ENCODE assay signal across 8 mouse cellular contexts in the genomic region with DNA sequence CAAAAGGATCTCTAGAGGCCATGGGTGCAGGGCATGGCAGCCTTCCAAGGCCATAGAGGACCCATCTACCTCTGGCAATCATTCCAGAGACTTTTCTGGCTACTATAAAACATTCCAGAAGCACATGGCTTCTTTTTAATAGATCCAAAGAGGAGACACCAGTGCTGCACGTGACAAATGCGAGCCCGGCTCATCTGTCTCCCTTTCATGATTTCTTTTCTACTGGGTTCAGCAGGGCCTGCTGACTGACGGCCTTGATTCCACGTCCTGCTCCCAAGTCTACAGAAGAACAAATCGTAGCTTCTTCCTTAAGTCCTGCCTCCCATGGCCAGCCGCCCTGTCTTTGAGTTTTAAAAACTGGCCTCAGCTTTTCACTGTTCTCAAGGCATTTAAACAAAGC. TPM values are rescaled to one million over a fixed set of nuclear protein-coding genes. Genes with fewer than 3 reads are reported as not detected.
DNase-seq lines count a peak whose midpoint lies in the region; ATAC-seq lines count a peak whose summit lies in the region.

No protein-coding gene starts in this region.

- no peaks in the 10 kb centered on the region for H3K36me3 ChIP-seq in heart, embryonic 13.5 days
- H3K36me3 ChIP-seq in limb, embryonic 15.5 days: no peaks in the 10 kb centered on the region

- peak overlapping the region; percentile 98; the same call in 1 of the 2 replicates for H3K27ac ChIP-seq in heart, embryonic 13.5 days (replicated peaks)
- H3K27ac ChIP-seq in limb, embryonic 15.5 days: 0 out of 2 replicates have a peak overlapping the region, but pooled peaks have one; percentile 99

- no peak overlapping the region for H3K4me2 ChIP-seq in heart, embryonic 13.5 days
- no peak overlapping the region for H3K4me2 ChIP-seq in limb, embryonic 15.5 days

- H3K27me3 ChIP-seq in heart, embryonic 13.5 days (replicated peaks): no peaks in the 10 kb centered on the region
- H3K27me3 ChIP-seq in limb, embryonic 15.5 days: no peaks in the 10 kb centered on the region

- DNase-seq in heart, postnatal 36 days: no peak
- peak; percentile 19 for DNase-seq in ovary, postnatal 36 days (ENCODE audit: low spot score)
- DNase-seq in ovary, postnatal 14 days (ENCODE audit: low spot score): no peak
- no peak for DNase-seq in left cerebral cortex, adult 9 months (ENCODE audit: low spot score in 2 of 2)
- no peak for DNase-seq in right cerebral cortex, postnatal 4 days
- no peak for DNase-seq in cerebellum, adult 18-20 months

- WGBS in heart, embryonic 13.5 days: 77% methylated on average over 7 of the region's 7 CpGs
- 77% methylated on average over 7 of the region's 7 CpGs for WGBS in limb, embryonic 15.5 days

- H3K4me1 ChIP-seq in heart, embryonic 13.5 days: peaks cover 26% of the 10 kb centered on the region
- peaks cover 18% of the 10 kb centered on the region for H3K4me1 ChIP-seq in limb, embryonic 15.5 days

- H3K9me3 ChIP-seq in heart, embryonic 13.5 days: no peaks in the 10 kb centered on the region
- no peaks in the 10 kb centered on the region for H3K9me3 ChIP-seq in limb, embryonic 15.5 days

- no peak overlapping the region for H3K9ac ChIP-seq in heart, embryonic 13.5 days
- no peak overlapping the region for H3K9ac ChIP-seq in limb, embryonic 15.5 days

- no peak for ATAC-seq in heart, embryonic 13.5 days (ENCODE audit: extremely low read depth, insufficient number of reproducible peaks, low FRiP score, low TSS enrichment)
- ATAC-seq in limb, embryonic 15.5 days (ENCODE audit: insufficient number of reproducible peaks, low FRiP score, low TSS enrichment, low read depth): no peak

- intact Hi-C loops in heart, postnatal 36 days (cut with DNase I): loop anchor here (2.0 kb wide), 1 partner anchor 26 kb away; no protein-coding TSS in a partner anchor

- H3K4me3 ChIP-seq in heart, embryonic 13.5 days: no peak overlapping the region
- no peak overlapping the region for H3K4me3 ChIP-seq in limb, embryonic 15.5 days

RNA-seq across cellular contexts. Expression of a gene that starts 1.7 kb away (rescaled TPM):
- 3.6 and 4.1 TPM in 2 replicates for polyA plus RNA-seq in heart, embryonic 13.5 days (2015; fragmentation: Nextera tagmentation; extraction: Ambion mirVana)
- 1 to 10 TPM; 4.2 to 4.7 TPM for total RNA-seq in heart, postnatal 36 days (2021)
- 4.4 and 4.7 TPM in 2 replicates for polyA plus RNA-seq in limb, embryonic 15.5 days (2015; fragmentation: Nextera tagmentation; extraction: Ambion mirVana)
